Mouse (Mus musculus) kidney, postnatal 0 days (tissue): ENCODE measurements around the gene Mthfsd. TPM values are rescaled to one million over a fixed set of nuclear protein-coding genes. Genes with fewer than 3 reads are reported as not detected.

ENCODE experiments used
- ATAC-seq: fragments of 200-750 bp; cut with Nextera tagmentation; replicated peaks from 2 replicates; pipeline ENCODE4 v1.8.0; 2017; ENCODE audit warnings: low read depth, moderate number of reproducible peaks, moderate TSS enrichment, moderate library complexity; ENCODE audit not compliant: low FRiP score
- DNase-seq: peaks from one replicate; pipeline ENCODE4 v3.0.0-alpha.2; 2016; ENCODE audit warnings: low spot score
- H3K27ac ChIP-seq: fragments of 300-500 bp; sonication (generic); 2 replicates; pipeline ENCODE4 v1.5.1; 2014; ENCODE audit warnings: mild to moderate bottlenecking
- H3K27me3 ChIP-seq: fragments of 300-500 bp; sonication (generic); 2 replicates; pipeline ENCODE4 v1.6.1; 2014; ENCODE audit warnings: low read length, mixed read lengths; ENCODE audit not compliant: insufficient read depth
- H3K36me3 ChIP-seq: fragments of 300-500 bp; sonication (generic); 2 replicates; pipeline ENCODE4 v1.6.1; 2014; ENCODE audit warnings: low read length, mixed read lengths; ENCODE audit not compliant: insufficient read depth
- H3K4me1 ChIP-seq: fragments of 300-500 bp; sonication (generic); replicated peaks from 2 replicates; pipeline ENCODE4 v1.6.1; 2014; ENCODE audit warnings: antibody characterized with exemption, low read length, mixed read lengths; ENCODE audit not compliant: insufficient read depth
- H3K4me2 ChIP-seq: fragments of 300-500 bp; sonication (generic); 2 replicates; pipeline ENCODE4 v1.6.1; 2014; ENCODE audit warnings: mild to moderate bottlenecking, low read length, moderate library complexity, mixed read lengths
- H3K4me3 ChIP-seq: fragments of 300-500 bp; sonication (generic); replicated peaks from 2 replicates; pipeline ENCODE4 v1.5.1; 2014; ENCODE audit warnings: low read depth, low read length
- H3K9ac ChIP-seq: fragments of 300-500 bp; sonication (generic); 2 replicates; pipeline ENCODE4 v1.6.1; 2014; ENCODE audit warnings: low read depth, low read length
- H3K9me3 ChIP-seq: fragments of 300-500 bp; sonication (generic); replicated peaks from 2 replicates; pipeline ENCODE4 v1.6.1; 2016; ENCODE audit warnings: low read length, inconsistent platforms, mixed read lengths
- CTCF ChIP-seq: IDR thresholded peaks from 2 replicates; pipeline ENCODE4 v1.5.1; 2016; ENCODE audit warnings: antibody characterized with exemption, low read depth, mild to moderate bottlenecking, moderate library complexity
- WGBS: fragments of 180-500 bp; shearing (Covaris S2); extraction: QIAGEN DNeasy Blood & Tissue Kit; methylation state at CpG from one replicate; pipeline ENCODE4 v1.1.7; 2014; 5-methylcytosine and 5-hydroxymethylcytosine counted together
- polyA plus RNA-seq: library from polyadenylated mRNA; unstranded; fragments of >200 nt; fragmentation: Nextera tagmentation; extraction: Ambion mirVana; gene quantifications from 2 replicates; pipeline ENCODE4 v1.2.1, GENCODE M21; 2015

Gene Mthfsd
- polyA plus RNA-seq, 1 experiment from 2014 or later: 60.3 TPM

DNA sequence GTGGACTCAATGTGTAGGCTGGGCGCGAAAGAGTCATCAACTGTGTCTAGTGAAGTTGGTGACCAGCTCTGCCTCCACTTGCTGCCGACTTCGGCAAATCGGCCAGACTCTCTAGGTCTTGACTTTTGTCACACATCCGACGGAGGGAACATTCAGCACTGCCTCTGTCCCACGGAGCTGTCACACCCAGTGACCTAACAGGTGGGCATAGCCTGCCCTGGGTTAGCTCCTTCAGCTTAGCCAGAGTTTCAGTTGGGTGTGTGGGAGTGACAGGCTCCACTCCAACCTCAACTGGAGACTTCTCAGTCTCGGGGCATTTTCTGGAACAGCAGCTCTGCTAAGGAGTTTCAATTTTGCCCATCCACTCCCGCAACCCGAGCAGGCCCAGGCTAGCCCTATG is 26.3 kb upstream of the Mthfsd start:
- Histone ChIP-seq H3K4me3 (no peak overlapping the region), H3K27me3 (no peaks in the 10 kb centered on the region), H3K9ac (no peak overlapping the region), H3K9me3 (0 out of 2 replicates have a peak, but pooled peaks cover 2% of the 10 kb centered on the region), H3K36me3 (no peaks in the 10 kb centered on the region), H3K4me2 (no peak overlapping the region), H3K27ac (no peak overlapping the region), H3K4me1 (no peaks in the 10 kb centered on the region; the same call in 1 of the 2 replicates)
- WGBS: 72% methylated on average over 11 of the region's 11 CpGs
- DNase-seq (no peak), ATAC-seq (no peak)
- TF ChIP-seq CTCF: no peak

DNA sequence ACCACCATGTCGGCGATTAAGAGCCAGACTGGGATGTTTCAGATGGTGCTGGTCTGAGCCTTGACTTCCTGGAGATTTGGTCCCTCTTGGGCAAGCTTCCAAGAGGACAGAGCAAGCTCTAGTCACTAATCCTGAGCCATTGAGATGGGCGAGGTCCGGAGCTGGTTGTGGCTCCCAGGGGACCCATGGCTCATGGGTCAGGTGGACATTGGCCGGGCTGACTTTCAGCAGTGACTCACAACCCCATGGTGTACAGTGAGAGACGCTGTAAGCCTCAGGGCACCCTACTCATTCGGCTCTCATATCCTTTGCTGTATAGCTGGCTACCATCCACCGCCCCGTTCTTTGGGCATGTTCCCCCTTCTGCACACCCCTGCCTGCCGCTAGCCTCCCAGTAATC is 25.9 kb upstream of the Mthfsd start:
- Histone ChIP-seq H3K9ac (no peak overlapping the region), H3K9me3 (0 out of 2 replicates have a peak, but pooled peaks cover 2% of the 10 kb centered on the region), H3K4me1 (no peaks in the 10 kb centered on the region; the same call in 1 of the 2 replicates), H3K4me2 (no peak overlapping the region), H3K27me3 (no peaks in the 10 kb centered on the region), H3K27ac (no peak overlapping the region), H3K36me3 (no peaks in the 10 kb centered on the region), H3K4me3 (no peak overlapping the region)
- no peak for DNase-seq
- 80% methylated on average over 10 of the region's 10 CpGs for WGBS
- ATAC-seq: no peak
- no peak for TF ChIP-seq CTCF

DNA sequence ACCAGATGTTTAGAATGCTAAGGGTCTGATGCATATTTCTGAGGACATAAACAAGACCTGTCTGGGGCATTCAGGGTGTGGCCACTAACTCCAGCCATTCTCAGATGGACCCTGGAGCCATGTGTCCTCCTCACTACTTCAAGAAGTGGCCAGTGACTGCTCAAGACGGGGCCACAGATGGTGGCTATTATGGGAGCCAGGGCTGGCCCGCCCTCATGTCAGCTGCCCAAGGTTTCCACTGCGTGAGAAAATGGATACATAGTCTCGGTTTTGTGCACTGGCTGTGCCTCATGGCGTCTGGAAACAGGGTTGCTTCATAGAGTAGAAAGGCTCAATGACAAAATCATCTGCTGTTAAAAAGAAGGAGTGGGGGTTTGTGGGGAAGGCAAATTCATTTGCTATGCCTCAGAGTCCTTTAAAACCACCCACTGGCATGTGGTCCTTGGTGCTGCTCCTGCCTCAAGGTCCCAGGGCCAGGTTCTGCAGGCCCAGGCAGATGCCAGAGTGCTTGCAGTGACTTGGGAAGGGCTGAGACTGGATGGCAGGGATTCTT is 24.8 kb upstream of the Mthfsd start:
- Histone ChIP-seq H3K4me1 (peaks cover 7% of the 10 kb centered on the region), H3K9me3 (0 out of 2 replicates have a peak, but pooled peaks cover 2% of the 10 kb centered on the region), H3K4me2 (no peak overlapping the region), H3K27ac (no peak overlapping the region), H3K27me3 (0 out of 2 replicates have a peak, but pooled peaks cover 4% of the 10 kb centered on the region), H3K4me3 (no peak overlapping the region), H3K9ac (no peak overlapping the region), H3K36me3 (no peaks in the 10 kb centered on the region)
- no peak for TF ChIP-seq CTCF
- ATAC-seq (no peak), DNase-seq (no peak)
- WGBS: 79% methylated on average over 5 of the region's 5 CpGs

DNA sequence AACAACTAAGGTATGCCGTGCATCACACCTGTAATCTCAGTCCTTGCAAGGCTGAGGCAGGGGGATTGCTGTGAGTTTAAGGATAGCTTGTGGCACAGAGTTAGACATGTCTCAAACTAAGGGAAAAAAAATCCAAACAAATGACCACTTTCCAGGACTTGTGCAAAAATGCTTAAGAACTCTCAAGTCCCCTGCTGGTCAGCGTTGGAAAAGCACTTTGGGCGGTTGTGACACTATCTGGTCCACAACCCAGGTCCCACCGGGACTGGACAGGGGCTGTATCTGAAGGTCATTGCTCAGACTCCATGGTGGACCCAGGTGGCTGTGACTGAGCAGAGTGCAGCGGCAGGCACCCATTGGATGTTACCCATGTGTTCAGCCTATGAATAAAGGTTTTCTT is 22.3 kb upstream of the Mthfsd start:
- ATAC-seq (0 out of 2 replicates have a peak, but pooled peaks have one; percentile 33), DNase-seq (peak; percentile 76)
- no peaks in the 10 kb centered on the region for H3K36me3 ChIP-seq
- no peaks in the 10 kb centered on the region for H3K9me3 ChIP-seq
- H3K4me1 ChIP-seq: peaks cover 15% of the 10 kb centered on the region
- H3K4me2 ChIP-seq: peak overlapping the region; percentile 13; the same call in 1 of the 2 replicates
- no peak overlapping the region for H3K9ac ChIP-seq
- peak; percentile 71 for TF ChIP-seq CTCF
- 0 out of 2 replicates have a peak, but pooled peaks cover 7% of the 10 kb centered on the region for H3K27me3 ChIP-seq
- no peak overlapping the region for H3K4me3 ChIP-seq
- WGBS: 42% methylated on average over 5 of the region's 5 CpGs
- H3K27ac ChIP-seq: no peak overlapping the region

DNA sequence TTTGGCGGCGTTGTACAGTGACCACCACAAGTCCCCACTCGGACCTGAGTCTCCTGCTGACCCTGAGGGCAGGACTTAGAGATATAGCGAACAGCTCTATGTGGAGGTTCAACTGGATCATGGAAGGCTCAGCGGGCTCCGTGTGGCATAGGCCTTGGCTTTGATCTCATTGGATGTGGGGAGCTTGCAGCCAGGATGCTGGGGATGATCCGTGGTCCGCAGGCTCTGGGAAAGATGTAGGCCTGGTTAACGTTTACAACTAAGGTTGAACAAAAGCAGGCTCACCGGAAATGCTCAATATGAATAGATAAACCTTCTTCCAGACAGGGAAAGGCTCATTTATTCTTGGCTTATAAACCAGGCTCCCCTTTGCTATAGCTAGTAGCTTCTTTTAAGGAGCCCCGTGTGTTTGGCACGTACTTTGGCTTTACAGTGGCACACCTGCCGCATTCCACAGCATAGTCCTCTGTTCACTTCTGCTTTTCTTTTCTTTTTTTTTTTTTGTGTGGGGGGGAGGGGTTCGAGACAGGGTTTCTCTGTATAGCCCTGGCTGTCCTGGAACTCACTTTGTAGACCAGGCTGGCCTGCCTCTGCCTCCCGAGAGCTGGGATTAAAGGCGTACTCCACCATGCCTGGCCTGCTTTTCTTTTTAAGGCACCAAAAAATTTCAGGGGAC is 21.2 kb upstream of the Mthfsd start:
- 58% methylated on average over 16 of the region's 16 CpGs for WGBS
- Histone ChIP-seq H3K4me2 (peak overlapping the region; percentile 59), H3K27me3 (0 out of 2 replicates have a peak, but pooled peaks cover 10% of the 10 kb centered on the region), H3K9me3 (no peaks in the 10 kb centered on the region), H3K36me3 (no peaks in the 10 kb centered on the region), H3K4me1 (peaks cover 20% of the 10 kb centered on the region), H3K27ac (peak overlapping the region; percentile 15; the same call in 1 of the 2 replicates), H3K4me3 (peak overlapping the region; percentile 37), H3K9ac (0 out of 2 replicates have a peak overlapping the region, but pooled peaks have one; percentile 66)
- no peak for TF ChIP-seq CTCF
- ATAC-seq (no peak), DNase-seq (no peak)

DNA sequence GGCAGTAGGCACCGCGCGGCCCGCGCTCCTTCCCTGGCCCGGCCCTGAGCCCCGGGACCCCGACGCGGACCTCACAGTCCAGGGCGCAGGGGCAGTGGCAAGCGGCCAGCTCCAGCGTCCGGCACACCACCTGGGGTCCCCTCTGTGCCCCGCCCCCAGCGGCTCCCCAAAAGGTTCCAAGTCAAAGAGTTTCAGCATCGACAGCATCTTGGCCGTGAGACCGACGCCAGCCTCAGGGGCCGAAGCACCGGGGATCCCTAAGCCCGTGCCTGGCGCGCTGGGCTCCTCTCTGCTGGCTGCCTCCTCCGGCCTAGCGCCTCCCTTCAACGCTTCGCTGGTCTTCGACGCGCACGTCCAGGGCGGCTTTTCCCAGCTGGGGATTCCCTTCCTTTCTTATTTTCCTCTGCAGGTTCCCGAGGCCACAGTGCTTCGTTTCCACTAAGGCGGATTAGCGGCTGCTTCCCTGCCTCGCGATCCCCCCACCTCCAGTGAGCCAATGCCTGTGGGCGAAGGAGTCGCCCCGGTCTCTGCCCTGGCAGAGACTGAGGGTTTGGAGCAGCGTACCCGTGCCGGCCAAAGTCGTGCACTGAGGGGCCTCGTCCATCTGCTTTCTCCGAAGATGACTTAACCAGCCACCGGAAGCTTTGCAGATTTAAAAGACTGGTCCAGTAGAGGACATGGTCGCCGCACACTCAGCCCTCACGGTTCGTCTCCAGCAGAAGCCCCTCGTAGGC is 20.5 kb upstream of the Mthfsd start:
- Histone ChIP-seq H3K4me2 (peak overlapping the region; percentile 59), H3K27ac (peak overlapping the region; percentile 89), H3K4me1 (peaks cover 24% of the 10 kb centered on the region), H3K27me3 (0 out of 2 replicates have a peak, but pooled peaks cover 10% of the 10 kb centered on the region), H3K9me3 (no peaks in the 10 kb centered on the region), H3K36me3 (no peaks in the 10 kb centered on the region), H3K4me3 (peak overlapping the region; percentile 37), H3K9ac (peak overlapping the region; percentile 66)
- ATAC-seq (no peak), DNase-seq (peak; percentile 50)
- no peak for TF ChIP-seq CTCF
- 13% methylated on average over 54 of the region's 55 CpGs for WGBS
